Mouse (Mus musculus): Measurements from ENCODE around the gene Trir. TPM values are rescaled to one million over a fixed set of nuclear protein-coding genes. Genes with fewer than 3 reads are reported as not detected.

The Trir gene
- 86.7 and 102 TPM in 2 replicates for polyA plus RNA-seq (2015; fragmentation: Nextera tagmentation; extraction: Ambion mirVana)

DNA sequence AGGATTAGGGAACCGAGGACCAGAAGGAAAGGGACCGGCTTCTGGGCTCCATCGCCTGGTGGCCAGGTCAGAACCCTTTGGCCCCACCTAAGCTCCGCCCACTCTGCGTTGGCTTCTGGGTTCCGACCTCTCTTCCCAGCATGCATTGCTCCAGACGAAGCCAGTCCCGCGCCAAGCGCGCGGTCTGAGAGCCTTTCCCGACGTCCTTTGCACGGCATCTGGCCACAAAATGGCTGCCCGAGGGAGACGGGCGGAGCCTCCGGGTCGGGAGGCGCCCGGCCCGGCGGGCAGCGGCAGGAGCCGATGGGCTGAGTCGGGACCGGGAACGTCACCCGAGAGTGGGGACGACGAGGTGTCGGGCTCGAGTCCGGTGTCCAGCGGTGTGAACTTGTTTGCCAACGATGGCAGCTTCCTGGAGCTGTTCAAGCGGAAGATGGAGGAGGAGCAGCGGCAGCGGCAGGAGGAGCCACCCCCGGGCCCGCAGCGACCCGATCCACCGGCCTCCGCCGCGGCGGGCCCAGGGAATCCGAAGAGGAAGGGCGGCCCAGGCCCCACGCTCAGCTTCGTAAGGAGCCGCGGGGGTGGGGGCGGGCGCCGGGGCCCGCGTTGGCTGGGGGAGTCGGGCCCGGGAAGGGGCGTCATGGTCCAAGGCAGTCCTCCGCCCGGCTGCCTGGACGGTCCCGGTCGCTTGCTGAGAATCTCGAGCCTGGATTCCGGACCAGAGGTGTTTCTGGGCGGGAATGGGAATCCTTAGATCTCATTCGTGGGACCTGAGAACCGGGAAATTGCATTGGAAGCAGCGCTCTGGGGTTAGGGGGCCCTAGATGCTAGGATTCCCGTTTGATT, at the start of gene Trir:
Gene Trir, plus strand, starts transcription at position 154 of the 846 bp plus-strand sequence.
- no peaks in the 10 kb centered on the region for H3K27me3 ChIP-seq
- peaks cover 50% of the 10 kb centered on the region for H3K36me3 ChIP-seq
- ATAC-seq (ENCODE audit: insufficient number of reproducible peaks, low FRiP score, low TSS enrichment, low read depth), result peak; percentile 79
- peak within 1 kb of the TSS; percentile 97 for H3K9ac ChIP-seq
- H3K9me3 ChIP-seq, result no peaks in the 10 kb centered on the region
- H3K4me3 ChIP-seq, result peak within 1 kb of the TSS; percentile 84
- H3K4me2 ChIP-seq, result peak within 1 kb of the TSS; percentile 88
- under 1% methylated on average over 62 of the region's 75 CpGs for WGBS
- H3K4me1 ChIP-seq, result peaks cover 38% of the 10 kb centered on the region
- peak within 1 kb of the TSS; percentile 92 for H3K27ac ChIP-seq

DNA sequence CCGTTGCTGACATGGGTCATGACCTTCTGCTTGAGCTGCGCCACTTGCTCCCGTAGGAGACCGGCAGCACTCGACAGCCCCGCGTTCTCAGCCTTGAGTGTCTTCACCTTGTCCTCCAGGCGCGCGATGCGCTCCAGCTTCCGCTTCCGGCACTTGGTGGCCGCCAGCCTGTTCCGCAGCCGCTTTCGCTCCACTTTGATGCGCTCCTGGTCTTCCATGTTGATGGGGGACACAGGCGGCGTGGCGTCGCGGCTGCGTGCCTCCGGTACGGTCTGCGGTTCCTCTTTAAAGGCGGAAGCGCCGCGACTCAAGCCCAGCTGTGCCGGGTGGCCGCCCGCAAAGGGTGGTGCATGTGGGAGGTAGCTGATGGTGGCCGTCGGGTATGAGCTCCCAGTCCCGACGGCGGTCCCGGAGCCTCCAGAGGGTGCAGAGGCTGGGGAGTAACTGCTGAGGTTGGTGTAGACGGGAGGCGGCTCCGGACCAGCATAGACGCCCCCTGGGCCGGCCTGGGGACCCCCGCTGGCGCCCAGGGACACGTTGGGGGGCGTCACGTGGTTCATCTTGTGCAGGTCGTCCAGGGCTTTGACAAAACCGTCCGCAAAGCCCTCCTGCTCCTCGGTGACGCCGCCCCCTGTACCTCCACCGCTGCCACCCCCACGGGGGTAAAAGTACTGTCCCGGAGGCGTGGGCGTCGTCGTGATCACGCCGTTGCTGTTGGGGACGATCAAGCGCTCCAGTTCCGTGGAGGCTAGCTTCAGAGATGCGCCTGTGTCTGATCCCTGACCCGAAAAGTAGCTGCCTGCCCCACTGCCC, 49.0 kb upstream of the Trir start:
- Histone ChIP-seq H3K27ac (peak overlapping the region; percentile 80), H3K27me3 (peaks cover 15% of the 10 kb centered on the region), H3K9me3 (no peaks in the 10 kb centered on the region), H3K4me3 (peak overlapping the region; percentile 55), H3K4me2 (peak overlapping the region; percentile 96), H3K4me1 (peaks cover 65% of the 10 kb centered on the region), H3K9ac (peak overlapping the region; percentile 54), H3K36me3 (peaks cover 24% of the 10 kb centered on the region)
- WGBS, result under 1% methylated on average over 70 of the region's 70 CpGs
- ATAC-seq (ENCODE audit: insufficient number of reproducible peaks, low FRiP score, low TSS enrichment, low read depth), result no peak

DNA sequence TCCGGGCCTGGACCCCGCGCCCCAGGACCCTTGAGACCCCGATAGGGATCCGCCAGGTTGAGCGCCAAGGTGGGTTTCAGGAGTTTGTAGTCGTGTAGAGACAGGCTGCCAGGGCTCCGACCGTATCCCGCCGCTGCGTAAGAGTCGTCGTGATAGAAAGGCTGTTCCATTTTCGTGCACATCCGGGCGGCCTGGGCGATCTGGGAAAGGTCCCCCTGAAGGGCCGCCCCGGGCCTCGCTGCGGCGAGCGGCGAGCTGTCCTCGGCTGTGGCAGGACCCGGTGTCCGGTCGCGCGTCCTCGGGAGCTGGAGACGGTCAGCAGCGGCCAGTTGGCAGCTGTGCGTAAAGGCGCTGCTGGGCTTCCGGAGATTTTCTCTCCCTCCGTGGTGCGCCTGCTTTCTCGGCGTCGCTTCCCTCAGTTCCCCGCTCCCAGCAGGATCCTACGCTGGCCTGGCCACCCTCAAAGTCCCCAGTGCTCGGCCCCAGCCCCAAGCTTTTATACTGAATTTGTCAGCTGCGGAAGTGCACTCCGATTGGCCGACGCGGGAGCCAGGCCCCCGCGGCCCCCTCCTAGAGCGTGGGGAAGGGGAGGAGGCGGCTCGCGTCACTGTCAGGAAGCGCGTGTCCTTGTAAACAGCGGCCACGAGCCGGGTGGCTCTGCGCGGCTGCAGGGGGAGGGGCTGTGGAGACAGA, 48.2 kb upstream of the Trir start, which contains the start of gene Junb:
Gene Junb, minus strand, starts transcription at position 471 of the 693 bp plus-strand sequence.
- Histone ChIP-seq H3K9ac (peak within 1 kb of the TSS; percentile 54), H3K4me1 (peaks cover 65% of the 10 kb centered on the region), H3K4me3 (peak within 1 kb of the TSS; percentile 55), H3K4me2 (peak within 1 kb of the TSS; percentile 96), H3K36me3 (peaks cover 17% of the 10 kb centered on the region), H3K27me3 (peaks cover 15% of the 10 kb centered on the region), H3K9me3 (no peaks in the 10 kb centered on the region), H3K27ac (peak within 1 kb of the TSS; percentile 80)
- ATAC-seq (ENCODE audit: insufficient number of reproducible peaks, low FRiP score, low TSS enrichment, low read depth), result peak; percentile 60
- under 1% methylated on average over 63 of the region's 63 CpGs for WGBS

- Histone ChIP-seq H3K27ac (peak overlapping the region; percentile 80), H3K36me3 (peaks cover 4% of the 10 kb centered on the region; the same call in 1 of the 2 replicates), H3K4me1 (peaks cover 73% of the 10 kb centered on the region), H3K4me3 (peak overlapping the region; percentile 55), H3K9me3 (no peaks in the 10 kb centered on the region), H3K4me2 (peak overlapping the region; percentile 96), H3K27me3 (peaks cover 15% of the 10 kb centered on the region), H3K9ac (peak overlapping the region; percentile 21; the same call in 1 of the 2 replicates)
- peak; percentile 31 for ATAC-seq (ENCODE audit: insufficient number of reproducible peaks, low FRiP score, low TSS enrichment, low read depth)
- 4% methylated on average over 41 of the region's 42 CpGs for WGBS
Observed at GRCm38 (mm10) chr8:84979599-84980421, 46.8 kb upstream of the Trir start.

- Histone ChIP-seq H3K4me3 (0 out of 2 replicates have a peak overlapping the region, but pooled peaks have one; percentile 55), H3K4me2 (peak overlapping the region; percentile 96), H3K9me3 (no peaks in the 10 kb centered on the region), H3K4me1 (peaks cover 76% of the 10 kb centered on the region), H3K9ac (no peak overlapping the region), H3K36me3 (no peaks in the 10 kb centered on the region), H3K27me3 (peaks cover 15% of the 10 kb centered on the region), H3K27ac (peak overlapping the region; percentile 65)
- ATAC-seq (ENCODE audit: insufficient number of reproducible peaks, low FRiP score, low TSS enrichment, low read depth), result no peak
- 26% methylated on average over 11 of the region's 11 CpGs for WGBS
Observed at GRCm38 (mm10) chr8:84980622-84981358, 45.8 kb upstream of the Trir start.

- Histone ChIP-seq H3K4me1 (peaks cover 73% of the 10 kb centered on the region), H3K9ac (no peak overlapping the region), H3K27me3 (peaks cover 18% of the 10 kb centered on the region), H3K9me3 (no peaks in the 10 kb centered on the region), H3K4me2 (no peak overlapping the region), H3K4me3 (no peak overlapping the region), H3K36me3 (no peaks in the 10 kb centered on the region), H3K27ac (peak overlapping the region; percentile 44; the same call in 1 of the 2 replicates)
- 62% methylated on average over 15 of the region's 15 CpGs for WGBS
- ATAC-seq (ENCODE audit: insufficient number of reproducible peaks, low FRiP score, low TSS enrichment, low read depth), result no peak
Observed at GRCm38 (mm10) chr8:84981644-84982498, 44.8 kb upstream of the Trir start.

- H3K4me2 ChIP-seq, result no peak overlapping the region
- no peak for ATAC-seq (ENCODE audit: insufficient number of reproducible peaks, low FRiP score, low TSS enrichment, low read depth)
- no peak overlapping the region for H3K4me3 ChIP-seq
- H3K36me3 ChIP-seq, result no peaks in the 10 kb centered on the region
- peak overlapping the region; percentile 44; the same call in 1 of the 2 replicates for H3K27ac ChIP-seq
- WGBS, result 45% methylated on average over 3 of the region's 3 CpGs
- H3K27me3 ChIP-seq, result peaks cover 11% of the 10 kb centered on the region
- H3K4me1 ChIP-seq, result peaks cover 66% of the 10 kb centered on the region
- H3K9me3 ChIP-seq, result no peaks in the 10 kb centered on the region
- H3K9ac ChIP-seq, result no peak overlapping the region
Observed at GRCm38 (mm10) chr8:84982499-84983011, 44.1 kb upstream of the Trir start.

- ATAC-seq (ENCODE audit: insufficient number of reproducible peaks, low FRiP score, low TSS enrichment, low read depth), result no peak
- no peaks in the 10 kb centered on the region for H3K9me3 ChIP-seq
- H3K4me2 ChIP-seq, result peak overlapping the region; percentile 95
- H3K9ac ChIP-seq, result 0 out of 2 replicates have a peak overlapping the region, but pooled peaks have one; percentile 39
- H3K4me1 ChIP-seq, result peaks cover 51% of the 10 kb centered on the region
- WGBS, result 9% methylated on average over 16 of the region's 16 CpGs
- H3K36me3 ChIP-seq, result no peaks in the 10 kb centered on the region
- H3K4me3 ChIP-seq, result peak overlapping the region; percentile 51; the same call in 1 of the 2 replicates
- peak overlapping the region; percentile 81 for H3K27ac ChIP-seq
- H3K27me3 ChIP-seq, result 0 out of 2 replicates have a peak, but pooled peaks cover 4% of the 10 kb centered on the region
Observed at GRCm38 (mm10) chr8:84984294-84985048, 42.2 kb upstream of the Trir start.
